8 mouse cellular contexts compared by ENCODE assay signal in the genomic region with DNA sequence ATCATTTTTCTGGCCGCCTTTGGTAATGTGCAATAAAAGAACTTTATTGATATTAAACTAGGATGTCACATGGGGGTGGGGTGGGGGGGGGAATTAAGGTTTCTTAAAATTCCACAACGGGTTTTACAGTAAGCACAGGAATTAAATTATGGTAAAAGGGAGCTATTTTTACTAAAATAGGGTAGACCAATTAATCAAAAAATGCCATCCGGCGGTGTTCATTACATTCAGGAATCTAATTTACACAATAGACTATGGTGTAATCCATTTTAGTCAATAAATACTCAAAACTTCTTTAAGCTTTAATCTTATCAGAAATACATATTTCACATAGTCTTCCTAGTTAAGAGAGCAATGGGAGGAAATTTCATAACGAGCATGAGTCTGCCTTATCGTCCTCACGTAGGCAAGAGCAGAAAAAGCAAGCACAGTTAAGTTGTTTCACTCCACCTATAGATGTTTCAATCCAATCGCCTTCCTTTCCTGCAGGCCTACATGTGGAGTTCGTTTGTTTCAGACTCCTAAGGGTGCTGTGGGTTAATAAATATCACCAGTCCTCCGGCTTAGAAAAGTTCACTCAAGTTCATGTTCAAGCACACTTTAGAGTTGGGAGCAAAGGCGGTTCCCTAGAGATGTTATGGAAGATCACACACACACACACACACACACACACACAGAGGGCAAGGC. TPM values are rescaled to one million over a fixed set of nuclear protein-coding genes. Genes with fewer than 3 reads are reported as not detected.
DNase-seq lines count a peak whose midpoint lies in the region; ATAC-seq and TF ChIP-seq lines count a peak whose summit lies in the region.

No protein-coding gene starts in this region.

- H3K27ac ChIP-seq in kidney, embryonic 15.5 days = peak overlapping the region; percentile 95; the same call in 1 of the 2 replicates
- no peak overlapping the region for H3K27ac ChIP-seq in embryonic facial prominence, embryonic 10.5 days (replicated peaks)
- 0 out of 2 replicates have a peak overlapping the region, but pooled peaks have one; percentile 4 for H3K27ac ChIP-seq in intestine, embryonic 14.5 days (ENCODE audit: low read depth)

- intact Hi-C loops in left cerebral cortex, postnatal 14 days (cut with DNase I) = loop anchor here (5.0 kb wide), 2 partner anchors 77 to 282 kb away; no protein-coding TSS in a partner anchor
- intact Hi-C loops in left cerebral cortex, postnatal 10 days (cut with DNase I) = loop anchor here (5.0 to 10.0 kb wide), 3 partner anchors 103 to 277 kb away; no protein-coding TSS in a partner anchor

- 37% methylated on average over 11 of the region's 11 CpGs for WGBS in kidney, embryonic 15.5 days
- WGBS in embryonic facial prominence, embryonic 10.5 days = 44% methylated on average over 11 of the region's 11 CpGs
- WGBS in intestine, embryonic 14.5 days = 36% methylated on average over 11 of the region's 11 CpGs

- no peak for ATAC-seq in kidney, embryonic 15.5 days (replicated peaks; ENCODE audit: low FRiP score)
- ATAC-seq in intestine, embryonic 14.5 days (replicated peaks; ENCODE audit: low FRiP score, low TSS enrichment, low read depth) = no peak

- H3K4me2 ChIP-seq in kidney, embryonic 15.5 days = peak overlapping the region; percentile 98
- H3K4me2 ChIP-seq in intestine, embryonic 14.5 days (ENCODE audit: low read length) = peak overlapping the region; percentile 98
- H3K4me2 ChIP-seq in myocyte (ENCODE audit: low read depth) = peak overlapping the region; percentile 93

- DNase-seq in kidney, postnatal 14 days = no peak
- no peak for DNase-seq in embryonic facial prominence, embryonic 10.5 days (ENCODE audit: low spot score)
- DNase-seq in intestine, embryonic 14.5 days (ENCODE audit: low spot score) = peak; percentile 64
- DNase-seq in left cerebral cortex, postnatal 14 days (ENCODE audit: low spot score in 2 of 2) = no peak
- DNase-seq in left cerebral cortex, postnatal 10 days (ENCODE audit: extremely low spot score in 1 of 2, low spot score in 2 of 2) = no peak
- no peak for DNase-seq in spleen, adult 12 weeks (ENCODE audit: low spot score)

- peak overlapping the region; percentile 88 for H3K9ac ChIP-seq in kidney, embryonic 15.5 days
- H3K9ac ChIP-seq in intestine, embryonic 14.5 days (ENCODE audit: low read length) = peak overlapping the region; percentile 94

- H3K79me2 ChIP-seq in myocyte (ENCODE audit: control insufficient read depth, insufficient read depth) = peaks cover 62% of the 10 kb centered on the region

- H3K4me3 ChIP-seq in kidney, embryonic 15.5 days (replicated peaks) = peak overlapping the region; percentile 71
- peak overlapping the region; percentile 90 for H3K4me3 ChIP-seq in embryonic facial prominence, embryonic 10.5 days
- peak overlapping the region; percentile 78 for H3K4me3 ChIP-seq in intestine, embryonic 14.5 days (ENCODE audit: low read depth, low read length)
- peak overlapping the region; percentile 93 for H3K4me3 ChIP-seq in myocyte

- TF ChIP-seq POLR2A in myocyte (IDR thresholded peaks at IDR 0.05; ENCODE audit: insufficient read length, low read depth) = no peak

- peak overlapping the region; percentile 70 for H3ac ChIP-seq in myocyte (ENCODE audit: control insufficient read depth, insufficient read length)

- no peaks in the 10 kb centered on the region for H3K27me3 ChIP-seq in kidney, embryonic 15.5 days
- peaks cover 20% of the 10 kb centered on the region for H3K27me3 ChIP-seq in embryonic facial prominence, embryonic 10.5 days (replicated peaks; ENCODE audit: low read depth, poor library complexity, severe bottlenecking)
- peaks cover 4% of the 10 kb centered on the region; the same call in 1 of the 2 replicates for H3K27me3 ChIP-seq in intestine, embryonic 14.5 days (replicated peaks; ENCODE audit: control insufficient read depth, insufficient read depth, low read length)
- H3K27me3 ChIP-seq in myocyte (ENCODE audit: control insufficient read depth, insufficient read depth, insufficient read length) = no peaks in the 10 kb centered on the region

- H3K4me1 ChIP-seq in kidney, embryonic 15.5 days = peaks cover 52% of the 10 kb centered on the region
- H3K4me1 ChIP-seq in embryonic facial prominence, embryonic 10.5 days = peaks cover 73% of the 10 kb centered on the region
- peaks cover 31% of the 10 kb centered on the region for H3K4me1 ChIP-seq in intestine, embryonic 14.5 days (replicated peaks; ENCODE audit: control insufficient read depth, insufficient read depth, low read length)

- H3K9me3 ChIP-seq in kidney, embryonic 15.5 days (replicated peaks) = no peaks in the 10 kb centered on the region
- no peaks in the 10 kb centered on the region for H3K9me3 ChIP-seq in embryonic facial prominence, embryonic 10.5 days
- H3K9me3 ChIP-seq in intestine, embryonic 14.5 days (ENCODE audit: control insufficient read depth, low read length) = no peaks in the 10 kb centered on the region

- H3K36me3 ChIP-seq in kidney, embryonic 15.5 days = no peaks in the 10 kb centered on the region
- no peaks in the 10 kb centered on the region for H3K36me3 ChIP-seq in embryonic facial prominence, embryonic 10.5 days (replicated peaks)
- H3K36me3 ChIP-seq in intestine, embryonic 14.5 days (ENCODE audit: control insufficient read depth, insufficient read depth, low read length) = no peaks in the 10 kb centered on the region
- no peaks in the 10 kb centered on the region for H3K36me3 ChIP-seq in myocyte (ENCODE audit: control insufficient read depth, insufficient read depth)

TF ChIP-seq in myocyte, 11 proteins besides CTCF, POLR2A, EP300 and RAD21:
- TF ChIP-seq TCF3 (IDR thresholded peaks at IDR 0.05; ENCODE audit: insufficient read length, low read depth) (no peak), TCF12 (IDR thresholded peaks at IDR 0.05; ENCODE audit: insufficient read depth, poor library complexity, severe bottlenecking) (no peak), MYOG (IDR thresholded peaks at IDR 0.05; ENCODE audit: control insufficient read depth in 1 of 3, insufficient read depth in 1 of 3, insufficient read length in 2 of 3, low read depth in 2 of 3) (no peak), E2F4 (IDR thresholded peaks at IDR 0.05; ENCODE audit: insufficient read depth) (no peak), POLR2AphosphoS2 (IDR thresholded peaks at IDR 0.05; ENCODE audit: insufficient read length, low read depth) (no peak), MAX (IDR thresholded peaks at IDR 0.05; ENCODE audit: low read depth) (no peak)
TF ChIP-seq in myocyte: peak in this region for 0.

RNA-seq across cellular contexts. Expression of gene Cux1, which starts 2.5 kb away (rescaled TPM):
- polyA plus RNA-seq in kidney, embryonic 15.5 days (2015; fragmentation: Nextera tagmentation; extraction: Ambion mirVana) = 108 and 110 TPM in 2 replicates
- polyA plus RNA-seq in embryonic facial prominence, embryonic 10.5 days (2016; fragmentation: Nextera tagmentation; extraction: Ambion mirVana) = 75.3 and 77.8 TPM in 2 replicates
- 72.7 and 77.8 TPM in 2 replicates for polyA plus RNA-seq in intestine, embryonic 14.5 days (2014; fragmentation: Nextera tagmentation; extraction: Ambion mirVana)
- polyA plus RNA-seq in myocyte (2012; fragmentation: generic; extraction: Trizol) = 50.7 TPM
- total RNA-seq in left cerebral cortex, postnatal 14 days (2021) = 100 to 1,000 TPM; 116 to 150 TPM
- total RNA-seq in left cerebral cortex, postnatal 10 days (2021) = 100 to 1,000 TPM; 127 to 133 TPM
